Mouse (Mus musculus): ENCODE measurements around the gene Gm5724. TPM values are rescaled to one million over a fixed set of nuclear protein-coding genes. Genes with fewer than 3 reads are reported as not detected.

Gene Gm5724
- polyA plus RNA-seq (2015; fragmentation: Nextera tagmentation; extraction: Ambion mirVana): not detected in 2 replicates

DNA sequence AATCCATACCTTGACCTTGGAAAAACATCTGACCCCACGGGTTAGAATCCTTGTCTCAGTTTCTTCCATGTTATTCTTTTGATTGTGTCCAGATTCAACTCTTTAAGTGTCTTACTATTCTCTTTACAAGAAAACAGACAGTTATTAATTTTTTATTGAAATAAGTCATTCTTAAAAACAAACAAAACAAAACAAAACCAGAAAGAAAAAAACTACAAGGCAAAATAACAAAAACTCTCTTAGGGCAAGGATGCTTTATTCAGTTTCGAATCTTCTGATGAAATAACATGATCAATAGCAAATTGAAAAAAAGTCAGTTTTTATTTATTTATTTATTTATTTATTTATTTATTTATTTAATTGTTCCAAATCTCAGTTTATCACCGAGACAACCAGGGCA is at the start of gene Gm5724:
Gm5724 (minus strand) TSS at position 101 of the 400 bp plus-strand sequence.
- Histone ChIP-seq H3K4me3 (ENCODE audit: low read depth, low read length) (no peak within 1 kb of the TSS), H3K9ac (replicated peaks) (no peak within 1 kb of the TSS), H3K27ac (ENCODE audit: low read depth) (no peak within 1 kb of the TSS), H3K9me3 (ENCODE audit: low read length) (no peaks in the 10 kb centered on the region), H3K4me2 (ENCODE audit: low read depth, low read length) (no peak within 1 kb of the TSS), H3K27me3 (ENCODE audit: insufficient read depth, low read length) (no peaks in the 10 kb centered on the region), H3K4me1 (ENCODE audit: insufficient read depth) (no peaks in the 10 kb centered on the region), H3K36me3 (replicated peaks; ENCODE audit: insufficient read depth, low read length) (no peaks in the 10 kb centered on the region)
- WGBS (ENCODE audit: insufficient replicate concordance): 68% methylated on average over 3 of the region's 3 CpGs
- TF ChIP-seq CTCF (IDR thresholded peaks at IDR 0.05; ENCODE audit: low read depth): no peak
- TF ChIP-seq EP300 (IDR thresholded peaks at IDR 0.05; ENCODE audit: low read depth): no peak
- no peak for ATAC-seq
- no peak for DNase-seq

DNA sequence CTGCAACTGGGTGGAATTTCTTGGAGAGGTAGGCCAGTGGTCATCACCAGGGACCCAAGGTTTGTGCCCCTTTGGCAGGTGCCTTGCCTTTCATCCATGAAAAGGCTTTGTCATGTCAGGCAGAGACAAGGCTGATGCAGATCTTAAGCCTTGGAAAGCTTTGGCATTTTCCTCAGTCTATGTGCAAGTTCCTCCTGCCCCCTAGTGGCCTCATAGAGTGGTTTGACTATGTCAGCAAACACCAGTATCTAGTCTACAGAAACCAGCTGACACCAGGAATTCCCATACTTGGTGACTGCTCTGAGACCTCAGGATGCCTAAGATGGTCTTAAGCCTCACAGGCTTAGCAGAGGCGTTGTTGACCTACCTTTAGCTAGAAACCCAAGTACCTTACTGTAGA is 24.2 kb upstream of the Gm5724 start:
- 8% methylated on average over 1 of the region's 1 CpGs for WGBS (ENCODE audit: insufficient replicate concordance)
- no peak overlapping the region for H3K27ac ChIP-seq (ENCODE audit: low read depth)
- H3K9me3 ChIP-seq (ENCODE audit: low read length): no peaks in the 10 kb centered on the region
- no peak overlapping the region for H3K9ac ChIP-seq (replicated peaks)
- no peak overlapping the region for H3K4me2 ChIP-seq (ENCODE audit: low read depth, low read length)
- TF ChIP-seq EP300 (IDR thresholded peaks at IDR 0.05; ENCODE audit: low read depth) (no peak), CTCF (IDR thresholded peaks at IDR 0.05; ENCODE audit: low read depth) (peak; percentile 68)
- DNase-seq (peak; percentile 20), ATAC-seq (peak; percentile 23; the same call in 1 of the 2 replicates)
- H3K4me1 ChIP-seq (ENCODE audit: insufficient read depth): no peaks in the 10 kb centered on the region
- no peaks in the 10 kb centered on the region for H3K36me3 ChIP-seq (replicated peaks; ENCODE audit: insufficient read depth, low read length)
- no peaks in the 10 kb centered on the region for H3K27me3 ChIP-seq (ENCODE audit: insufficient read depth, low read length)
- H3K4me3 ChIP-seq (ENCODE audit: low read depth, low read length): no peak overlapping the region

DNA sequence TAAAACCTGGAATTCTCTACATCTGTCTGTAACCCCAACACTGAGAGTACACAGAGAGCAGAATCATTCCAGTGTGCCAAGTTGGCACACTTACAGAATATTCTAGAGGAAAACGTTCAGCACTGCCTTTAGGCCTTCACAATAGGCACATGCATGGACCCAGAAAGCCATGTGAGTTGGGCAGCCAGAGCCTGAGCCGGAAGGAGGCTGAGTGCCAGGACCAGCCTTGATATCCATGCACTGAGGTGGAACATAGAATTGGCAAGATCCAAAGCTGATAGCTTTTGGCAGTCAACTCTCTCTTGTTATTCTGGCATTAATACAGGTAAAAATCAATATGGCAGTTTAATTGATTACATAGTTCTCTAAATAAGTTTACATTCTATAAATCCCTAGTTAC is 866 bp upstream of the Gm5724 start:
- DNase-seq (no peak), ATAC-seq (no peak)
- Histone ChIP-seq H3K9ac (replicated peaks) (no peak overlapping the region), H3K27me3 (ENCODE audit: insufficient read depth, low read length) (no peaks in the 10 kb centered on the region), H3K4me3 (ENCODE audit: low read depth, low read length) (no peak overlapping the region), H3K9me3 (ENCODE audit: low read length) (no peaks in the 10 kb centered on the region), H3K4me1 (ENCODE audit: insufficient read depth) (no peaks in the 10 kb centered on the region), H3K36me3 (replicated peaks; ENCODE audit: insufficient read depth, low read length) (no peaks in the 10 kb centered on the region), H3K4me2 (ENCODE audit: low read depth, low read length) (no peak overlapping the region), H3K27ac (ENCODE audit: low read depth) (no peak overlapping the region)
- 63% methylated on average over 2 of the region's 2 CpGs for WGBS (ENCODE audit: insufficient replicate concordance)
- no peak for TF ChIP-seq CTCF (IDR thresholded peaks at IDR 0.05; ENCODE audit: low read depth)
- no peak for TF ChIP-seq EP300 (IDR thresholded peaks at IDR 0.05; ENCODE audit: low read depth)

DNA sequence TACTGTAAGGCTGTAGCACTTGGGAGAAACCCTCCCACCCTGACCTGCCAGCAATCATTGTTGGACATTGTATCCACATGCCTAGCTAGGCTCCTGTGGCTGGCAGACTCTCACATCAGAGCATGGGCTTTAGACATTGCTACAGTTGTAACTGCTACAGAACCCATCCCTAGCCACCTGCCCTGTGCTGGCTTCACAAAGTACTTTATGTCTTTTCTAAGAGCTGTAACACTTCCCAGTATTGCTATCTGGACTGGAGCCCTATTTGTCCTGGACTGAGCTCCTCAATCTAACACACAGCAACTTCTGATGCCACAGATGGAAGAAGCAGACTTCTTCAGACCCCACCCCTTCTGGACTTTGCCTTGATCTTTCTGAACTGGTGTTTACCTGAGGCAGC is 82.4 kb downstream of the Gm5724 start:
- no peak for DNase-seq

DNA sequence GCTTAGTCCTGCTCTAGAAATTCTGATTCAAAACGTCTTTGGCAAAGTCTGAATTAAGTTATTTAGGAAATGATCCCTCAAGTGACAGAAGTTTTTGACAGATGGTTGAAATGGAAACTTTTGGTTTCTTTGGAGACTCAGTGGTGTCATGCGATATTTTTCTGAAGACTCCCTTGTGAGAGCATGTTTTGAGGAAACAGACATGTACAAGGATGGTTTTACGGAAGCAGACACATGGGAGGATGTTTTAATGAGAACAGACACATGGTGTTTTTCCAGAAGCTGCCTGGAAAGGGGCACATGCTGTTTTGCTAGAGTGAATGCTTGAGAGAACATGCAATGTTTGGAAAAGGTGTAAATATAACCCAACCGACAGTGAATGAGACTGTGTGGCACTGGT is 86.6 kb downstream of the Gm5724 start:
- no peaks in the 10 kb centered on the region for H3K36me3 ChIP-seq (replicated peaks; ENCODE audit: insufficient read depth, low read length)

More for the DNA sequence above, 82.4 kb downstream of the Gm5724 start:
- Histone ChIP-seq H3K4me3 (ENCODE audit: low read depth, low read length) (no peak overlapping the region), H3K27me3 (ENCODE audit: insufficient read depth, low read length) (no peaks in the 10 kb centered on the region), H3K9me3 (ENCODE audit: low read length) (no peaks in the 10 kb centered on the region), H3K27ac (ENCODE audit: low read depth) (no peak overlapping the region), H3K4me1 (ENCODE audit: insufficient read depth) (no peaks in the 10 kb centered on the region), H3K9ac (replicated peaks) (no peak overlapping the region), H3K36me3 (replicated peaks; ENCODE audit: insufficient read depth, low read length) (no peaks in the 10 kb centered on the region), H3K4me2 (ENCODE audit: low read depth, low read length) (no peak overlapping the region)
- TF ChIP-seq EP300 (IDR thresholded peaks at IDR 0.05; ENCODE audit: low read depth) (no peak), CTCF (IDR thresholded peaks at IDR 0.05; ENCODE audit: low read depth) (no peak)
- ATAC-seq: peak; percentile 25; the same call in 1 of the 2 replicates

More for the DNA sequence above, 86.6 kb downstream of the Gm5724 start:
- H3K4me2 ChIP-seq (ENCODE audit: low read depth, low read length): no peak overlapping the region
- no peaks in the 10 kb centered on the region for H3K27me3 ChIP-seq (ENCODE audit: insufficient read depth, low read length)
- DNase-seq (no peak), ATAC-seq (no peak)
- H3K4me3 ChIP-seq (ENCODE audit: low read depth, low read length): no peak overlapping the region
- no peaks in the 10 kb centered on the region for H3K9me3 ChIP-seq (ENCODE audit: low read length)
- H3K27ac ChIP-seq (ENCODE audit: low read depth): no peak overlapping the region
- no peaks in the 10 kb centered on the region for H3K4me1 ChIP-seq (ENCODE audit: insufficient read depth)
- TF ChIP-seq CTCF (IDR thresholded peaks at IDR 0.05; ENCODE audit: low read depth) (no peak), EP300 (IDR thresholded peaks at IDR 0.05; ENCODE audit: low read depth) (no peak)
- no peak overlapping the region for H3K9ac ChIP-seq (replicated peaks)
- WGBS (ENCODE audit: insufficient replicate concordance): 73% methylated on average over 4 of the region's 4 CpGs

Other genes with a start within 250 kb of the Gm5724 start
- gene Slco1c1, start 249.4 kb downstream of the Gm5724 start, polyA plus RNA-seq (2015; fragmentation: Nextera tagmentation; extraction: Ambion mirVana): 0.05 TPM in 1 of 2 replicates, not detected in the other
- gene Slco1b2, start 144.3 kb downstream of the Gm5724 start, polyA plus RNA-seq (2015; fragmentation: Nextera tagmentation; extraction: Ambion mirVana): 225 and 244 TPM in 2 replicates
- gene Slco1a4, start 82.4 kb upstream of the Gm5724 start, polyA plus RNA-seq (2015; fragmentation: Nextera tagmentation; extraction: Ambion mirVana): 0.32 and 0.52 TPM in 2 replicates
- 0.52 and 0.67 TPM in 2 replicates for gene Slco1a1, start 173.2 kb upstream of the Gm5724 start, polyA plus RNA-seq (2015; fragmentation: Nextera tagmentation; extraction: Ambion mirVana)
- gene Gm6614, start 237.6 kb upstream of the Gm5724 start, polyA plus RNA-seq (2015; fragmentation: Nextera tagmentation; extraction: Ambion mirVana): not detected in 2 replicates

Data from liver, postnatal 0 days (tissue).